Mouse (Mus musculus) CD4-positive, CD25-positive, alpha-beta regulatory T cell, adult 2 months (primary cell): Measurements from ENCODE around the gene Slc25a10.
A peak's percentile ranks its signal among the peaks of the same experiment; 100 is the strongest.
"Not testable (repeated sequence)": the region's sequence is repeated elsewhere in the genome, so short reads cannot be mapped to it uniquely, and the experiment has no call there.

ENCODE experiments used
- DNase-seq: peaks from one replicate; pipeline ENCODE4 v3.0.0-alpha.2; 2012; ENCODE audit warnings: low read depth, low spot score

The Slc25a10 gene

GRCm38 (mm10) chr11:120510375-120511030, 18.9 kb downstream of the Slc25a10 start:
- peak; percentile 56 for DNase-seq

- DNase-seq: no peak
Measured at GRCm38 (mm10) chr11:120512790-120513453, 21.3 kb downstream of the Slc25a10 start.

GRCm38 (mm10) chr11:120514262-120514661, 22.6 kb downstream of the Slc25a10 start:
- not testable (repeated sequence) for DNase-seq

- peak; percentile 86 for DNase-seq
Measured at GRCm38 (mm10) chr11:120515611-120516010, 24.0 kb downstream of the Slc25a10 start.

GRCm38 (mm10) chr11:120517147-120517546, 25.5 kb downstream of the Slc25a10 start:
- no peak for DNase-seq

GRCm38 (mm10) chr11:120518027-120518426, 26.4 kb downstream of the Slc25a10 start:
- no peak for DNase-seq

- no peak for DNase-seq
Measured at GRCm38 (mm10) chr11:120518558-120518957, 26.9 kb downstream of the Slc25a10 start.

GRCm38 (mm10) chr11:120519738-120520137, 28.1 kb downstream of the Slc25a10 start:
- DNase-seq: no peak

GRCm38 (mm10) chr11:120520498-120520897, 28.9 kb downstream of the Slc25a10 start:
- no peak for DNase-seq

GRCm38 (mm10) chr11:120520967-120521540, 29.4 kb downstream of the Slc25a10 start:
- no peak for DNase-seq

- DNase-seq: no peak
Measured at GRCm38 (mm10) chr11:120522581-120522980, 30.9 kb downstream of the Slc25a10 start.

- DNase-seq: no peak
Measured at GRCm38 (mm10) chr11:120525959-120526358, 34.3 kb downstream of the Slc25a10 start.

GRCm38 (mm10) chr11:120527690-120528354, 36.2 kb downstream of the Slc25a10 start:
- no peak for DNase-seq

- DNase-seq: no peak
Measured at GRCm38 (mm10) chr11:120528903-120529302, 37.3 kb downstream of the Slc25a10 start.

- no peak for DNase-seq
Measured at GRCm38 (mm10) chr11:120530085-120530964, 38.7 kb downstream of the Slc25a10 start, which contains the start of gene Gcgr. TSS of gene Gcgr (plus strand) at chr11:120530699.

- no peak for DNase-seq
Measured at GRCm38 (mm10) chr11:120531646-120532045, 40.0 kb downstream of the Slc25a10 start.

GRCm38 (mm10) chr11:120534093-120534492, 42.5 kb downstream of the Slc25a10 start:
- DNase-seq: no peak

GRCm38 (mm10) chr11:120535145-120535544, 43.5 kb downstream of the Slc25a10 start:
- no peak for DNase-seq

GRCm38 (mm10) chr11:120535804-120536203, 44.2 kb downstream of the Slc25a10 start:
- no peak for DNase-seq

GRCm38 (mm10) chr11:120538485-120538884, 46.8 kb downstream of the Slc25a10 start:
- DNase-seq: no peak

- no peak for DNase-seq
Measured at GRCm38 (mm10) chr11:120538955-120539284, 47.3 kb downstream of the Slc25a10 start.
